13 mouse cellular contexts compared by ENCODE assay signal in genomic region chr12:32339078-32339477, GRCm38 (mm10).
"Had no signal": no experiment of that assay in that cellular context is flagged by ENCODE, and none has a peak within 500 bp of the region (broad histone marks: within the 10 kb centered on the region; RNA-seq: fewer than 3 reads in every experiment).

No protein-coding gene starts in this region.

- ATAC-seq: intestine, embryonic 16.5 days had no signal

- H3K4me3 ChIP-seq: limb, embryonic 13.5 days; neural tube, embryonic 13.5 days had no signal

- DNase-seq: kidney, adult 8-10 months; kidney, postnatal 36 days; layer of hippocampus, adult 9-11 months; layer of hippocampus, postnatal 36 days; left cerebral cortex, postnatal 4 days; lung, adult 18-20 months; right cerebral cortex, adult 18-20 months; right cerebral cortex, postnatal 25 days had no signal

- H3K4me1 ChIP-seq: limb, embryonic 13.5 days; neural tube, embryonic 13.5 days had no signal

- H3K27me3 ChIP-seq: limb, embryonic 13.5 days; neural tube, embryonic 13.5 days had no signal

- H3K9ac ChIP-seq: limb, embryonic 13.5 days; liver, embryonic 14.5 days; neural tube, embryonic 13.5 days had no signal

- H3K36me3 ChIP-seq: limb, embryonic 13.5 days; neural tube, embryonic 13.5 days had no signal

- H3K27ac ChIP-seq: limb, embryonic 13.5 days; liver, embryonic 14.5 days; neural tube, embryonic 13.5 days; stomach, postnatal 0 days had no signal

- H3K9me3 ChIP-seq: limb, embryonic 13.5 days; neural tube, embryonic 13.5 days had no signal

- H3K4me2 ChIP-seq: limb, embryonic 13.5 days; neural tube, embryonic 13.5 days had no signal
